Comparison of ENCODE assay signal across 13 mouse cellular contexts in the genomic region with DNA sequence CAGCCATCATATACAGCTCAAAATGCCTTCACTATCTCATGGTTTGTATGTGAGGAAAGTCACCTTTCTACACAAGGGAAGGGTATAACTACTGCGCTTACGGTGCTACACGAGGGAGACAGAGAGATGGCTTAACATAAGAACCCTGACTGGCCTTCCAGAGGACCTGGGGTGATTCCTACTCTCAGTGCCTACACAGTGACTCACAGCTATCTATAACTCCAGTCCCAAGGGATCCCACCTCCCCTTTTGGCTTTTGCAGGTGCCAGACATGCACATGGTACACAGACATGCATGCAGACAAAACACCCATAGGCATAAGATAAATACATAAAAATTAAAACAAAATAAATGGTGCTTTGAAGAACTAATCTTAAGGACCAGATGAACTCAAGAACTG.
"Had no signal": no experiment of that assay in that cellular context is flagged by ENCODE, and none has a peak within 500 bp of the region (broad histone marks: within the 10 kb centered on the region; RNA-seq: fewer than 3 reads in every experiment).

No protein-coding gene starts in this region.

- H3K27me3 ChIP-seq: liver, embryonic 13.5 days had no signal

- H3K4me3 ChIP-seq: left cerebral cortex, adult 2 months; liver, embryonic 13.5 days had no signal

- H3K9ac ChIP-seq: liver, embryonic 13.5 days had no signal

- H3K27ac ChIP-seq: left cerebral cortex, adult 2 months; liver, embryonic 13.5 days had no signal

- H3K4me2 ChIP-seq: liver, embryonic 13.5 days; midbrain, embryonic 11.5 days had no signal

- DNase-seq: kidney, postnatal 10 days; kidney, postnatal 36 days; layer of hippocampus, postnatal 36 days; liver, embryonic 13.5 days; lung, adult 2 months; lung, postnatal 14 days; lung, postnatal 4 days; midbrain, embryonic 14.5 days; thymus, adult 18-20 months; thymus, postnatal 14 days; thymus, postnatal 4 days had no signal

- H3K9me3 ChIP-seq: liver, embryonic 13.5 days had no signal
